ENCODE assay signal across 27 mouse cellular contexts in genomic region chr17:68010041-68010440, GRCm38 (mm10). TPM values are rescaled to one million over a fixed set of nuclear protein-coding genes. Genes with fewer than 3 reads are reported as not detected.
A peak's percentile ranks its signal among the peaks of the same experiment; 100 is the strongest.
DNase-seq lines count a peak whose midpoint lies in the region; ATAC-seq and TF ChIP-seq lines count a peak whose summit lies in the region.
"Had no signal": no experiment of that assay in that cellular context is flagged by ENCODE, and none has a peak within 500 bp of the region (broad histone marks: within the 10 kb centered on the region; RNA-seq: fewer than 3 reads in every experiment).

No protein-coding gene starts in this region.

- H3K4me2 ChIP-seq in heart, embryonic 12.5 days = no peak overlapping the region
- H3K4me2 ChIP-seq in lung, embryonic 14.5 days = no peak overlapping the region
- H3K4me2 ChIP-seq: embryonic facial prominence, embryonic 13.5 days; forebrain, embryonic 13.5 days; hindbrain, embryonic 12.5 days; hindbrain, embryonic 15.5 days had no signal

- H3K9me3 ChIP-seq in heart, embryonic 12.5 days (replicated peaks) = peaks cover 15% of the 10 kb centered on the region
- H3K9me3 ChIP-seq in lung, embryonic 14.5 days (ENCODE audit: low read depth, low read length) = no peaks in the 10 kb centered on the region
- peaks cover 8% of the 10 kb centered on the region for H3K9me3 ChIP-seq in E14TG2a.4 (ENCODE audit: low read length)
- H3K9me3 ChIP-seq: embryonic facial prominence, embryonic 13.5 days; forebrain, embryonic 13.5 days; heart, embryonic 10.5 days; hindbrain, embryonic 12.5 days; hindbrain, embryonic 15.5 days had no signal

- in situ Hi-C loops in Patski (cut with MboI; ENCODE audit: low pct_unique_long_range_greater_than_20kb) = no loop called here

- no peaks in the 10 kb centered on the region for H3K36me3 ChIP-seq in heart, embryonic 12.5 days
- H3K36me3 ChIP-seq in lung, embryonic 14.5 days (ENCODE audit: insufficient read depth) = no peaks in the 10 kb centered on the region
- no peaks in the 10 kb centered on the region for H3K36me3 ChIP-seq in E14TG2a.4 (ENCODE audit: insufficient read depth, low read length)
- H3K36me3 ChIP-seq: embryonic facial prominence, embryonic 10.5 days; embryonic facial prominence, embryonic 13.5 days; forebrain, embryonic 10.5 days; heart, embryonic 10.5 days; hindbrain, embryonic 12.5 days; hindbrain, embryonic 15.5 days had no signal

- peak; percentile 61 for DNase-seq in heart, adult 11 months
- DNase-seq in lung, embryonic 14.5 days = no peak
- no peak for DNase-seq in lung, postnatal 25 days (ENCODE audit: low spot score)
- DNase-seq in Patski (ENCODE audit: low read depth, low spot score) = no peak
- DNase-seq: adrenal gland, adult 2 months; adrenal gland, postnatal 14 days; B cell, adult 2 months; cerebellum, adult 11-12 months; cerebellum, adult 8-10 months; cerebellum, postnatal 10 days; cerebellum, postnatal 36 days; embryo, embryonic 11 days; gastrocnemius, postnatal 10 days; gastrocnemius, postnatal 36 days had no signal

- H3K27me3 ChIP-seq in heart, embryonic 12.5 days (replicated peaks) = no peaks in the 10 kb centered on the region
- no peaks in the 10 kb centered on the region for H3K27me3 ChIP-seq in lung, embryonic 14.5 days (ENCODE audit: insufficient read depth, low read length)
- H3K27me3 ChIP-seq in E14TG2a.4 (ENCODE audit: insufficient read depth, low read length) (no peaks in the 10 kb centered on the region), Patski (no peaks in the 10 kb centered on the region)
- H3K27me3 ChIP-seq: CH12.LX; embryonic facial prominence, embryonic 13.5 days; forebrain, embryonic 13.5 days; hindbrain, embryonic 12.5 days; hindbrain, embryonic 15.5 days had no signal

- no peak overlapping the region for H3K4me3 ChIP-seq in heart, embryonic 12.5 days
- H3K4me3 ChIP-seq in lung, embryonic 14.5 days (ENCODE audit: low read depth, low read length) = no peak overlapping the region
- H3K4me3 ChIP-seq in E14TG2a.4 (replicated peaks; ENCODE audit: low read length) = no peak overlapping the region
- H3K4me3 ChIP-seq: embryonic facial prominence, embryonic 10.5 days; embryonic facial prominence, embryonic 13.5 days; erythroblast, embryonic 14.5 days; forebrain, embryonic 10.5 days; forebrain, embryonic 13.5 days; heart, embryonic 10.5 days; hindbrain, embryonic 12.5 days; hindbrain, embryonic 15.5 days had no signal

- whole genome bisulfite sequencing in heart, embryonic 12.5 days = 92% methylated on average over 5 of the region's 5 CpGs
- 92% methylated on average over 5 of the region's 5 CpGs for WGBS in lung, embryonic 14.5 days

- peaks cover 7% of the 10 kb centered on the region for H3K4me1 ChIP-seq in heart, embryonic 12.5 days (replicated peaks)
- peaks cover 5% of the 10 kb centered on the region for H3K4me1 ChIP-seq in lung, embryonic 14.5 days (ENCODE audit: insufficient read depth)
- H3K4me1 ChIP-seq in E14TG2a.4 (replicated peaks; ENCODE audit: low read depth, low read length) = peaks cover 12% of the 10 kb centered on the region
- H3K4me1 ChIP-seq: forebrain, embryonic 13.5 days had no signal

- POLR2A ChIA-PET in Patski (lab: Charles Lee) = no interaction called here

- H3K9ac ChIP-seq in heart, embryonic 12.5 days = no peak overlapping the region
- H3K9ac ChIP-seq in lung, embryonic 14.5 days = no peak overlapping the region
- H3K9ac ChIP-seq: embryonic facial prominence, embryonic 13.5 days; forebrain, embryonic 13.5 days; hindbrain, embryonic 12.5 days; hindbrain, embryonic 15.5 days had no signal

- peak; percentile 20; the same call in 1 of the 2 replicates for TF ChIP-seq CTCF in lung, embryonic 14.5 days (IDR thresholded peaks at IDR 0.05; ENCODE audit: low read depth)
- peak; percentile 20; the same call in 1 of the 2 replicates for TF ChIP-seq CTCF in E14TG2a.4 (conservative IDR thresholded peaks at IDR 0.05; ENCODE audit: low read length)
- TF ChIP-seq CTCF in Patski (IDR thresholded peaks at IDR 0.05) = peak; percentile 46

- H3K27ac ChIP-seq in heart, embryonic 12.5 days (ENCODE audit: poor library complexity, severe bottlenecking) = no peak overlapping the region
- no peak overlapping the region for H3K27ac ChIP-seq in lung, embryonic 14.5 days (ENCODE audit: low read depth)
- H3K27ac ChIP-seq: embryonic facial prominence, embryonic 10.5 days; embryonic facial prominence, embryonic 13.5 days; forebrain, embryonic 10.5 days; forebrain, embryonic 13.5 days; heart, embryonic 10.5 days; hindbrain, embryonic 12.5 days; hindbrain, embryonic 15.5 days had no signal

- no peak for ATAC-seq in heart, embryonic 12.5 days (ENCODE audit: insufficient number of reproducible peaks, low FRiP score)
- ATAC-seq in lung, embryonic 14.5 days (ENCODE audit: insufficient read depth) = no peak
- ATAC-seq in Patski = no peak
- ATAC-seq in megakaryocyte, adult 5-6 weeks (ENCODE audit: poor library complexity, severe bottlenecking) = no peak
- ATAC-seq: forebrain, embryonic 13.5 days; intestine, postnatal 0 days had no signal

- CTCF ChIA-PET in Patski (lab: Charles Lee) = interaction anchor here (1.2 kb wide), 1 partner anchor 41 kb away, joined by 4 read pairs; no protein-coding TSS in a partner anchor

RNA-seq across cellular contexts. Expression of gene Arhgap28, which starts 6.1 kb away (rescaled TPM):
- 25.2 and 25.4 TPM in 2 replicates for polyA plus RNA-seq in heart, embryonic 12.5 days (2016; fragmentation: Nextera tagmentation; extraction: Ambion mirVana)
- polyA plus RNA-seq in lung, embryonic 14.5 days (2014; fragmentation: Nextera tagmentation; extraction: Ambion mirVana) = 70.4 and 71.4 TPM in 2 replicates
- polyA plus RNA-seq in Patski (2021) = 10.0 TPM
- 0.54 and 0.84 TPM in 2 replicates for total RNA-seq in megakaryocyte, adult 5-6 weeks (2015)
- total RNA-seq in megakaryocyte, adult 5-6 weeks (2017) = 0.29 and 0.37 TPM in 2 replicates
- total RNA-seq: CH12.LX had no signal
- polyA plus RNA-seq: erythroblast, embryonic 14.5 days had no signal
